Mouse (Mus musculus): ENCODE measurements around the gene Ccdc15. TPM values are rescaled to one million over a fixed set of nuclear protein-coding genes. Genes with fewer than 3 reads are reported as not detected.

Ccdc15 gene
- total and polyA plus RNA-seq, 3 experiments: 3.7 to 4.0 TPM; not detected in 1

DNA sequence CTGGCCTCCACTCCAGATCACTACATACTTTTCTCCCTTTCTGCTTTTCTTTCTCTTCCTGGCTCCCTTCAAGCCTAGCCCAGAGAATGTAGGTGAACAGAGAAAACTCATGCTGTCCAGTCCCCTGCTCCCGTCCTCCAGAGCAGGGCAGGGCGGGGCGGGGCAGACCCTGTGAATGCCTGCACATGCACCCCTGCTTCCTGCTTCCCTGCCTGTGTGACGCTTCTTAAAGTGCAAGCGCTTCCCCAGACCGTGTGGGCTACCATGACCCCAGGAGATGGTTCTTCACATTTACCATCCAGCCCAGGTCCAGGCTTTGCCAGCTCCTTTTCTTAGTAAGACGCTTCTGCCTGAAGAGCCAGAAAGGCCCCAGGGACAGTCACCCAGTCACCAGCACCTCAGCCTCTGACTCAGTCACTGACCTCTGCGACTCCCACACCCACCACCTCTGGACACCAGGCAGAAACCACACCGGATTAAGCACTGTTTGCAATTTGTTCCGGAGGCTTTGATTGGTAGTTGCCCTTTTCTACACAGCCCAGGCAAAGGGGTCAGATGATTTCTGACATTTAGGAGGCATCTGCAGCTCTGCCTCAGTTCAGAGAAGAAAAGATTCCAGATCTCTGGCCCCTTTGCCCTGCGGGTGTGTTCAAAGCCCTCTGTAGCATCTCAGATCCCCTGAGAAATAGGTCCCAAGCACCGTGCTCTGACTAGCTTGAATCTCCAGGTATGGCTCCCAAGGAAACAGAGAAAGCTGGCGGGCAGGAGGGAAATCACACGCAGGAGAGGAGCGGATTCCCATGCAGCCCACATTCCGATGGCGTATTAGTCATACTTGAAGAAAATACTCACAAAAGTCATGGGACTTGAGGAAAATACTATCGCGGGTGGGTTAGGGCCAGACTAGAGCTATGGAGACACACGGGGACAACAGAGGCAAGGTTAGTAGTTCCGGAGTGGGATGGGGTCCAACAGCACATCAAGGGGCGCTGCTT lies 115.7 kb downstream of the Ccdc15 start:
- Histone ChIP-seq H3K4me3 (ENCODE audit: control insufficient read depth in 1 of 2, insufficient read depth in 1 of 2, low read depth in 2 of 2, low read length in 2 of 2) (no peak overlapping the region), H3K9ac (ENCODE audit: control insufficient read depth, low read depth, low read length, poor library complexity, severe bottlenecking) (no peak overlapping the region), H3K79me2 (ENCODE audit: control insufficient read depth, insufficient read depth, low read length, poor library complexity) (no peaks in the 10 kb centered on the region), H3K4me1 (ENCODE audit: control insufficient read depth in 1 of 2, insufficient read depth in 2 of 2, low read length in 2 of 2) (peaks cover 2 to 27% of the 10 kb centered on the region in 2 experiments), H3K36me3 (ENCODE audit: control insufficient read depth in 1 of 2, insufficient read depth in 2 of 2, low read length in 2 of 2) (peaks cover 0 to 16% of the 10 kb centered on the region in 2 experiments; a peak in 2 of 4 replicates), H3K27me3 (ENCODE audit: control insufficient read depth in 1 of 2, insufficient read depth in 2 of 2, low read length in 2 of 2) (no peaks in the 10 kb centered on the region), H3K27ac (ENCODE audit: control insufficient read depth, low read depth, low read length) (no peak overlapping the region), H3K9me3 (replicated peaks; ENCODE audit: insufficient read depth, low read length) (no peaks in the 10 kb centered on the region)
- TF ChIP-seq ETS1 (IDR thresholded peaks at IDR 0.05; ENCODE audit: low read depth, low read length): no peak
- no peak for TF ChIP-seq MYB (IDR thresholded peaks at IDR 0.05; ENCODE audit: low read depth, low read length)
- no peak for TF ChIP-seq GATA1 (IDR thresholded peaks at IDR 0.05; ENCODE audit: low read depth, low read length)
- no peak for TF ChIP-seq RAD21 (IDR thresholded peaks at IDR 0.05; ENCODE audit: low read depth, low read length)
- TF ChIP-seq JUND (IDR thresholded peaks at IDR 0.05; ENCODE audit: low read depth, low read length): no peak
- TF ChIP-seq POLR2AphosphoS5 (IDR thresholded peaks at IDR 0.05; ENCODE audit: borderline replicate concordance, low read depth, low read length): no peak
- no peak for TF ChIP-seq MAFK (IDR thresholded peaks at IDR 0.05; ENCODE audit: borderline replicate concordance, low read depth, low read length)
- no peak for TF ChIP-seq MAX (IDR thresholded peaks at IDR 0.05; ENCODE audit: low read length)
- TF ChIP-seq MXI1 (IDR thresholded peaks at IDR 0.05; ENCODE audit: low read depth, low read length): no peak
- TF ChIP-seq USF1 (IDR thresholded peaks at IDR 0.05; ENCODE audit: low read depth, low read length): no peak
- no peak for TF ChIP-seq E2F4 (IDR thresholded peaks at IDR 0.05; ENCODE audit: borderline replicate concordance, low read depth, low read length)
- no peak for DNase-seq (ENCODE audit: low read depth, low spot score)

DNA sequence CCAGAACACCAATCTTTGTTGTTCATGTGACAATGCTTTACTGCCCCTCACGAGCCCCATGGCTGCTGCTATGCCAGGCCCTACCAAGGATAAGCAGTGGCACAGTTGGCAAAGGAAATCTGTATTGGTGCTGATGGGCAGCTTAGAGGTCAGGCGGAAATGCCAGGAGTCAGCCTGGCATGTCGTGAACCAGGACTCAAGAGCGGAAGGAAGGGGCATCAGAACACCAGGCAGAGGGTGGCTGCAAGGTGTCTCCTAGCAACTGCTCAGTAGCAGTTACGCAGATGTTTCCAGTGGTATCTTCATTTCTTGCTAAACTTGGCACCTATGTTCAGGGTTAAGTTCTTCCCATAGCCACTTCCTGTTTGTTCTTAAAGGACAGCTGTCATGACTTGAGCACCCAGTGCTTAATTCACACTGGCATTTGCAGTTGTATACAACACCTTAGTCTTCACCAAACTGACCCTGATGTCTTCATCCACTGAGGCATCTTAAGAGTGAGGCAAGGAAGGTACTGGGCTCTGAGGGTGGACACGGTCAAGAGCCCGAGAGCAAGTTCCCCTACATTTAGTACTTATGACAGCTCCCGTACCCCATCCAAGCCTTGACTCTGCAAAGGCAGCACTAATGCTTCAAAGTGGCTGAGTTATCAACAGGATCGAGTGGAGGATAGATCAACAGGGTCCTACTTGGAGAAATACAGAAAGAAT lies 117.6 kb downstream of the Ccdc15 start:
- H3K4me3 ChIP-seq (ENCODE audit: control insufficient read depth in 1 of 2, insufficient read depth in 1 of 2, low read depth in 2 of 2, low read length in 2 of 2): no peak overlapping the region
- H3K9ac ChIP-seq (ENCODE audit: control insufficient read depth, low read depth, low read length, poor library complexity, severe bottlenecking): no peak overlapping the region
- H3K4me1 ChIP-seq (ENCODE audit: control insufficient read depth in 1 of 2, insufficient read depth in 2 of 2, low read length in 2 of 2): peaks cover 2 to 17% of the 10 kb centered on the region in 2 experiments
- no peaks in the 10 kb centered on the region for H3K9me3 ChIP-seq (replicated peaks; ENCODE audit: insufficient read depth, low read length)
- no peak overlapping the region for H3K27ac ChIP-seq (ENCODE audit: control insufficient read depth, low read depth, low read length)
- H3K27me3 ChIP-seq (ENCODE audit: control insufficient read depth in 1 of 2, insufficient read depth in 2 of 2, low read length in 2 of 2): no peaks in the 10 kb centered on the region
- DNase-seq (ENCODE audit: low read depth, low spot score): peak; percentile 34
- H3K36me3 ChIP-seq (ENCODE audit: control insufficient read depth in 1 of 2, insufficient read depth in 2 of 2, low read length in 2 of 2): peaks cover 0 to 13% of the 10 kb centered on the region in 2 experiments; a peak in 2 of 4 replicates
- H3K79me2 ChIP-seq (ENCODE audit: control insufficient read depth, insufficient read depth, low read length, poor library complexity): no peaks in the 10 kb centered on the region
- TF ChIP-seq ZNF384 (IDR thresholded peaks at IDR 0.05; ENCODE audit: low read depth, low read length) (no peak), TBP (IDR thresholded peaks at IDR 0.05; ENCODE audit: low read depth, low read length) (no peak), HCFC1 (IDR thresholded peaks at IDR 0.05; ENCODE audit: low read depth, low read length) (no peak), UBTF (IDR thresholded peaks at IDR 0.05; ENCODE audit: borderline replicate concordance, insufficient read depth, low read depth, low read length) (no peak), KAT2A (conservative IDR thresholded peaks at IDR 0.05; ENCODE audit: low read depth, low read length) (no peak), MAFK (IDR thresholded peaks at IDR 0.05; ENCODE audit: borderline replicate concordance, low read depth, low read length) (no peak), CHD1 (IDR thresholded peaks at IDR 0.05; ENCODE audit: low read depth, low read length) (no peak), CTCF (IDR thresholded peaks at IDR 0.05 in 2 of 3, conservative IDR thresholded peaks at IDR 0.05 in 1 of 3; ENCODE audit: control insufficient read depth in 1 of 3, insufficient read depth in 1 of 3, low read depth in 2 of 3, low read length in 3 of 3, poor library complexity in 1 of 3, severe bottlenecking in 1 of 3) (no peak)
